Mouse (Mus musculus) bone marrow macrophage, adult 2 months (primary cell): Measurements from ENCODE around the gene Gpr171.

Experiments used
- CTCF ChIP-seq: IDR thresholded peaks from 2 replicates; pipeline ENCODE4 v1.5.1; 2012; ENCODE audit warnings: low read depth, mild to moderate bottlenecking, low read length, moderate library complexity
- POLR2A ChIP-seq: IDR thresholded peaks from 2 replicates; pipeline ENCODE4 v1.6.1; 2012; ENCODE audit warnings: mild to moderate bottlenecking, low read depth, low read length, borderline replicate concordance

- TF ChIP-seq POLR2A (no peak), CTCF (no peak)
Measured at GRCm38 (mm10) chr3:59140115-59140514, 38.5 kb upstream of the Gpr171 start.
